Mouse (Mus musculus): ENCODE measurements around the gene Kpnb1.

The Kpnb1 gene

GRCm38 (mm10) chr11:97185704-97186614, 1.7 kb downstream of the Kpnb1 start:
- DNase-seq (ENCODE audit: low spot score in 2 of 2), result no peak

GRCm38 (mm10) chr11:97184875-97185274, 2.8 kb downstream of the Kpnb1 start:
- no peak for DNase-seq (ENCODE audit: low spot score in 2 of 2)

- DNase-seq (ENCODE audit: low spot score in 2 of 2), result no peak
Observed at GRCm38 (mm10) chr11:97182446-97182845, 5.2 kb downstream of the Kpnb1 start.

GRCm38 (mm10) chr11:97181061-97181460, 6.6 kb downstream of the Kpnb1 start:
- no peak for DNase-seq (ENCODE audit: low spot score in 2 of 2)

- DNase-seq (ENCODE audit: low spot score in 2 of 2), result no peak
Observed at GRCm38 (mm10) chr11:97178198-97178597, 9.5 kb downstream of the Kpnb1 start.

GRCm38 (mm10) chr11:97176851-97177250, 10.8 kb downstream of the Kpnb1 start:
- DNase-seq (ENCODE audit: low spot score in 2 of 2), result no peak

GRCm38 (mm10) chr11:97175499-97175898, 12.2 kb downstream of the Kpnb1 start:
- no peak for DNase-seq (ENCODE audit: low spot score in 2 of 2)

GRCm38 (mm10) chr11:97160341-97160740, 27.3 kb downstream of the Kpnb1 start:
- no peak for DNase-seq (ENCODE audit: low spot score in 2 of 2)

GRCm38 (mm10) chr11:97156999-97157398, 30.7 kb downstream of the Kpnb1 start:
- DNase-seq (ENCODE audit: low spot score in 2 of 2), result no peak

GRCm38 (mm10) chr11:97152662-97153287, 34.9 kb downstream of the Kpnb1 start:
- DNase-seq (ENCODE audit: low spot score in 2 of 2), result peak in 1 of 2 experiments; percentile 66

GRCm38 (mm10) chr11:97152023-97152426, 35.7 kb downstream of the Kpnb1 start:
- DNase-seq (ENCODE audit: low spot score in 2 of 2), result peak in 1 of 2 experiments; percentile 63

GRCm38 (mm10) chr11:97151343-97151801, 36.3 kb downstream of the Kpnb1 start, which contains the start of gene Tbkbp1:
Gene Tbkbp1, minus strand, starts transcription at chr11:97151495.
- DNase-seq (ENCODE audit: low spot score in 2 of 2), result peak in 1 of 2 experiments; percentile 63

GRCm38 (mm10) chr11:97150411-97151330, 37.0 kb downstream of the Kpnb1 start:
- peak in 1 of 2 experiments; percentile 72 for DNase-seq (ENCODE audit: low spot score in 2 of 2)

- DNase-seq (ENCODE audit: low spot score in 2 of 2), result peak; percentile 58 to 75
Observed at GRCm38 (mm10) chr11:97149995-97150410, 37.7 kb downstream of the Kpnb1 start.

- DNase-seq (ENCODE audit: low spot score in 2 of 2), result peak in 1 of 2 experiments; percentile 63
Observed at GRCm38 (mm10) chr11:97149026-97149425, 38.7 kb downstream of the Kpnb1 start.

- peak in 1 of 2 experiments; percentile 58 for DNase-seq (ENCODE audit: low spot score in 2 of 2)
Observed at GRCm38 (mm10) chr11:97148591-97148990, 39.1 kb downstream of the Kpnb1 start.

- DNase-seq (ENCODE audit: low spot score in 2 of 2), result peak in 1 of 2 experiments; percentile 61
Observed at GRCm38 (mm10) chr11:97147333-97147732, 40.3 kb downstream of the Kpnb1 start.

GRCm38 (mm10) chr11:97146724-97147123, 41.0 kb downstream of the Kpnb1 start:
- peak; percentile 71 to 90 for DNase-seq (ENCODE audit: low spot score in 2 of 2)

GRCm38 (mm10) chr11:97145951-97146350, 41.7 kb downstream of the Kpnb1 start:
- no peak for DNase-seq (ENCODE audit: low spot score in 2 of 2)

- DNase-seq (ENCODE audit: low spot score in 2 of 2), result peak in 1 of 2 experiments; percentile 60
Observed at GRCm38 (mm10) chr11:97145320-97145719, 42.4 kb downstream of the Kpnb1 start.

GRCm38 (mm10) chr11:97143196-97143900, 44.3 kb downstream of the Kpnb1 start:
- DNase-seq (ENCODE audit: low spot score in 2 of 2), result no peak

Data from spleen, postnatal 4 days (tissue).